Mouse (Mus musculus) forebrain, embryonic 15.5 days (tissue): ENCODE measurements around the gene Fgfr2. TPM values are rescaled to one million over a fixed set of nuclear protein-coding genes. Genes with fewer than 3 reads are reported as not detected.
A peak's percentile ranks its signal among the peaks of the same experiment; 100 is the strongest.

ENCODE experiments used
- ATAC-seq: fragments of 200-750 bp; cut with Nextera tagmentation; replicated peaks from 2 replicates; pipeline ENCODE4 v1.8.0; 2017; ENCODE audit warnings: mild to moderate bottlenecking, moderate TSS enrichment, moderate library complexity
- H3K27ac ChIP-seq: fragments of 300-500 bp; sonication (generic); replicated peaks from 2 replicates; pipeline ENCODE4 v1.5.1; 2015; ENCODE audit warnings: mild to moderate bottlenecking, inconsistent platforms
- H3K27me3 ChIP-seq: fragments of 300-500 bp; sonication (generic); 2 replicates; pipeline ENCODE4 v1.6.1; 2015; ENCODE audit warnings: inconsistent platforms
- H3K36me3 ChIP-seq: fragments of 300-500 bp; sonication (generic); 2 replicates; pipeline ENCODE4 v1.6.1; 2015; ENCODE audit warnings: mild to moderate bottlenecking, inconsistent platforms
- H3K4me1 ChIP-seq: fragments of 300-500 bp; sonication (generic); 2 replicates; pipeline ENCODE4 v1.6.1; 2015; ENCODE audit warnings: inconsistent platforms
- H3K4me2 ChIP-seq: fragments of 300-500 bp; sonication (generic); replicated peaks from 2 replicates; pipeline ENCODE4 v1.6.1; 2015; ENCODE audit warnings: mild to moderate bottlenecking, inconsistent platforms
- H3K4me3 ChIP-seq: fragments of 300-500 bp; sonication (generic); 2 replicates; pipeline ENCODE4 v1.5.1; 2015; ENCODE audit warnings: mild to moderate bottlenecking, inconsistent platforms
- H3K9ac ChIP-seq: fragments of 300-500 bp; sonication (generic); replicated peaks from 2 replicates; pipeline ENCODE4 v1.6.1; 2015; ENCODE audit warnings: mild to moderate bottlenecking, inconsistent platforms
- H3K9me3 ChIP-seq: fragments of 300-500 bp; sonication (generic); 2 replicates; pipeline ENCODE4 v1.6.1; 2016; ENCODE audit warnings: inconsistent platforms
- WGBS: fragments of 180-500 bp; shearing (Covaris S2); methylation state at CpG from one replicate; pipeline ENCODE4 v1.1.7; 2015; ENCODE audit warnings: mixed read lengths; 5-methylcytosine and 5-hydroxymethylcytosine counted together
- polyA plus RNA-seq: library from polyadenylated mRNA; unstranded; fragments of >200 nt; fragmentation: Nextera tagmentation; extraction: Ambion mirVana; gene quantifications from 2 replicates; pipeline ENCODE4 v1.2.1, GENCODE M21; 2015

Fgfr2 gene
- polyA plus RNA-seq, 1 experiment from 2014 or later = 48.1 TPM

GRCm38 (mm10) chr7:132193606-132194005 lies 929.5 kb downstream of the Fgfr2 start:
- 83% methylated on average over 2 of the region's 2 CpGs for WGBS
- no peak overlapping the region for H3K4me2 ChIP-seq
- ATAC-seq = no peak

DNA sequence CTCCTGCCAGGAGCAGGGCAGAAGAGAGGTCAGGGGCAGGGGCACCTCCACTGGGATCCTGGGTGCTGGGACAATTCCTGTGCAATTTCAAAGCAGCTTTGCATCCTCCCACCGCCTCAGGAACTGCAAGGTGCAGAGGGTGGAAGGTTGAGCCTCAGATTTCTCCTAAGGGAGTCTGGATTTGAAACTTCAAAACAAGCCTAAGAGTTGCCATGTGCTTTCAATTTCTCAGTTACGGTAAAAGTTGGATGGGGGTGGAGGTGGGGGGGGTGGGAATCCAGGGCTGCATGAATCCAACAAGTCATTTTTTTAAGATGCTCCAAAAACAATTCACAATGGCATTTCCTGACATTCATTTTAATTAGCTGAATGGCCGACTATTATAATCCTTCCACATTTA lies 935.7 kb downstream of the Fgfr2 start:
- no peaks in the 10 kb centered on the region for H3K9me3 ChIP-seq
- ATAC-seq = no peak
- no peaks in the 10 kb centered on the region for H3K36me3 ChIP-seq
- WGBS = 66% methylated on average over 3 of the region's 3 CpGs
- H3K4me1 ChIP-seq = peaks cover 17% of the 10 kb centered on the region
- H3K9ac ChIP-seq = no peak overlapping the region
- H3K27me3 ChIP-seq = no peaks in the 10 kb centered on the region
- H3K27ac ChIP-seq = no peak overlapping the region
- no peak overlapping the region for H3K4me2 ChIP-seq
- H3K4me3 ChIP-seq = no peak overlapping the region

More at GRCm38 (mm10) chr7:132193606-132194005, 929.5 kb downstream of the Fgfr2 start:
- Histone ChIP-seq H3K9me3 (no peaks in the 10 kb centered on the region), H3K27ac (no peak overlapping the region), H3K4me1 (peaks cover 11% of the 10 kb centered on the region), H3K36me3 (no peaks in the 10 kb centered on the region), H3K4me3 (no peak overlapping the region), H3K9ac (no peak overlapping the region), H3K27me3 (no peaks in the 10 kb centered on the region)

DNA sequence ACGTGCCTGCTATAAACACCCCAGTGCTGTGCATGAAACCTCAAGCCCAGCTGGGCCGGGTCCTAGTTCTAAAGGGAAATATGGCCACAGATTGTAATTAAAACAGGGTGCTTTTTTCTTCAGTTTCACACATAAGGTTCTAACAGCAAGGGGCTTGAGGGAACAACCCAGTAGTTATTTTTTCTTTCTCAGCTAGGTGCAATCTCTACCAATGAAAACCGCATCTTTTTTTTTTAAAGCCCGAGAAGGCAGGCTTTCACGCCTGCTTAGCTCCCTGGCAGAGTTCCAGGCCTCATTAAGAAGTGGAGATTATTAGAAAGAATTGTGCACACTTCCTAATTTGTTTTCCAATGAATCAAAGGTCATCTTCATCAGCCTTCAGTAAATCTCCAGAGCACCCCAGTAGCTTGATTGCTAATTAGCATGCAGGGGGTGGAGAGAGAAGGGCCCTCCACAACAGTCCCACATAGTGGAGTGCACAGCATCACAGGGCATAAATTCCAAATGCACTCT lies 939.2 kb downstream of the Fgfr2 start:
- H3K4me1 ChIP-seq = peaks cover 21% of the 10 kb centered on the region

GRCm38 (mm10) chr7:132181586-132182198 lies 941.5 kb downstream of the Fgfr2 start:
- Histone ChIP-seq H3K4me3 (no peak overlapping the region), H3K27me3 (no peaks in the 10 kb centered on the region), H3K4me1 (peaks cover 21% of the 10 kb centered on the region), H3K4me2 (no peak overlapping the region), H3K27ac (no peak overlapping the region), H3K36me3 (no peaks in the 10 kb centered on the region), H3K9ac (no peak overlapping the region), H3K9me3 (no peaks in the 10 kb centered on the region)
- WGBS = 94% methylated on average over 4 of the region's 4 CpGs
- no peak for ATAC-seq

More for the DNA sequence above, 939.2 kb downstream of the Fgfr2 start:
- peak overlapping the region; percentile 80 for H3K27ac ChIP-seq
- WGBS = 3% methylated on average over 5 of the region's 5 CpGs
- no peak overlapping the region for H3K4me3 ChIP-seq
- no peak overlapping the region for H3K9ac ChIP-seq
- no peaks in the 10 kb centered on the region for H3K9me3 ChIP-seq
- H3K36me3 ChIP-seq = no peaks in the 10 kb centered on the region
- H3K27me3 ChIP-seq = no peaks in the 10 kb centered on the region
- no peak overlapping the region for H3K4me2 ChIP-seq
- ATAC-seq = peak; percentile 92

- H3K27ac ChIP-seq = no peak overlapping the region
- 61% methylated on average over 3 of the region's 3 CpGs for WGBS
- no peak overlapping the region for H3K9ac ChIP-seq
- no peak for ATAC-seq
- H3K36me3 ChIP-seq = no peaks in the 10 kb centered on the region
- peaks cover 21% of the 10 kb centered on the region for H3K4me1 ChIP-seq
- no peak overlapping the region for H3K4me2 ChIP-seq
- no peak overlapping the region for H3K4me3 ChIP-seq
- no peaks in the 10 kb centered on the region for H3K9me3 ChIP-seq
- H3K27me3 ChIP-seq = no peaks in the 10 kb centered on the region
Measured at GRCm38 (mm10) chr7:132181042-132181441, 942.1 kb downstream of the Fgfr2 start.

- H3K4me2 ChIP-seq = no peak overlapping the region
- H3K27me3 ChIP-seq = no peaks in the 10 kb centered on the region
- H3K9me3 ChIP-seq = no peaks in the 10 kb centered on the region
- H3K9ac ChIP-seq = no peak overlapping the region
- H3K4me3 ChIP-seq = no peak overlapping the region
- no peak overlapping the region for H3K27ac ChIP-seq
- no peaks in the 10 kb centered on the region for H3K36me3 ChIP-seq
- WGBS = 41% methylated on average over 1 of the region's 1 CpGs
- ATAC-seq = no peak
- H3K4me1 ChIP-seq = peaks cover 16% of the 10 kb centered on the region
Measured at GRCm38 (mm10) chr7:132179049-132179448, 944.1 kb downstream of the Fgfr2 start.

GRCm38 (mm10) chr7:132174787-132175186 lies 948.4 kb downstream of the Fgfr2 start:
- ATAC-seq = no peak
- WGBS = 57% methylated on average over 5 of the region's 5 CpGs
- Histone ChIP-seq H3K9ac (no peak overlapping the region), H3K4me3 (no peak overlapping the region), H3K27ac (peak overlapping the region; percentile 51; the same call in 1 of the 2 replicates), H3K9me3 (no peaks in the 10 kb centered on the region), H3K4me2 (no peak overlapping the region), H3K36me3 (no peaks in the 10 kb centered on the region), H3K4me1 (peaks cover 16% of the 10 kb centered on the region), H3K27me3 (no peaks in the 10 kb centered on the region)

- peak overlapping the region; percentile 51 for H3K27ac ChIP-seq
- ATAC-seq = no peak
Measured at GRCm38 (mm10) chr7:132174296-132174695, 948.9 kb downstream of the Fgfr2 start.

GRCm38 (mm10) chr7:132172220-132172619 lies 950.9 kb downstream of the Fgfr2 start:
- no peak overlapping the region for H3K4me2 ChIP-seq
- H3K36me3 ChIP-seq = no peaks in the 10 kb centered on the region
- H3K4me3 ChIP-seq = no peak overlapping the region
- WGBS = 49% methylated on average over 5 of the region's 5 CpGs
- H3K9ac ChIP-seq = no peak overlapping the region
- peaks cover 25% of the 10 kb centered on the region for H3K4me1 ChIP-seq
- ATAC-seq = no peak
- peak overlapping the region; percentile 55 for H3K27ac ChIP-seq
- H3K27me3 ChIP-seq = no peaks in the 10 kb centered on the region
- H3K9me3 ChIP-seq = no peaks in the 10 kb centered on the region

More at GRCm38 (mm10) chr7:132174296-132174695, 948.9 kb downstream of the Fgfr2 start:
- Histone ChIP-seq H3K4me1 (peaks cover 19% of the 10 kb centered on the region), H3K4me3 (no peak overlapping the region), H3K9ac (no peak overlapping the region), H3K27me3 (no peaks in the 10 kb centered on the region), H3K9me3 (no peaks in the 10 kb centered on the region), H3K36me3 (no peaks in the 10 kb centered on the region), H3K4me2 (no peak overlapping the region)
- 69% methylated on average over 2 of the region's 2 CpGs for WGBS

DNA sequence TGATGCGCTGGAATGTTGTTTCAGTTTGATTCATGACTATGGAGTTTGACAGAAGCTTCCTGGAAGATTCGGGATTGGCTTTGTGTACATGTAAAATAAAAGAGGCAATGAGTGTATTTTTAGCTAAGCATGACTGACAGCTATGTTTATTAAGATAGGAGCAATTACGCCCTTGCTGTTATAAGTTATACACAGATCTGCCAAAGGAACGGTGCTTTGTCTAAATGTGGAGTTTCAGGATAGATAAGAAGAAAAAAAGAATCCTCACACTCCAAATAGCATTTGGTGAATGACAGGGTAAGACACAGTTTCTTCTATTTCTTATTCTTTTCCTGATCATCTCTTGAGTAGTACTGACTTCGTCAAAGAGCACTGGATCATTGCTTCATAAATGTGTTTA lies 951.4 kb downstream of the Fgfr2 start:
- Histone ChIP-seq H3K4me3 (no peak overlapping the region), H3K9ac (no peak overlapping the region), H3K9me3 (no peaks in the 10 kb centered on the region), H3K36me3 (no peaks in the 10 kb centered on the region), H3K27ac (peak overlapping the region; percentile 55), H3K4me2 (no peak overlapping the region), H3K27me3 (no peaks in the 10 kb centered on the region), H3K4me1 (peaks cover 30% of the 10 kb centered on the region)
- 61% methylated on average over 5 of the region's 5 CpGs for WGBS
- no peak for ATAC-seq

DNA sequence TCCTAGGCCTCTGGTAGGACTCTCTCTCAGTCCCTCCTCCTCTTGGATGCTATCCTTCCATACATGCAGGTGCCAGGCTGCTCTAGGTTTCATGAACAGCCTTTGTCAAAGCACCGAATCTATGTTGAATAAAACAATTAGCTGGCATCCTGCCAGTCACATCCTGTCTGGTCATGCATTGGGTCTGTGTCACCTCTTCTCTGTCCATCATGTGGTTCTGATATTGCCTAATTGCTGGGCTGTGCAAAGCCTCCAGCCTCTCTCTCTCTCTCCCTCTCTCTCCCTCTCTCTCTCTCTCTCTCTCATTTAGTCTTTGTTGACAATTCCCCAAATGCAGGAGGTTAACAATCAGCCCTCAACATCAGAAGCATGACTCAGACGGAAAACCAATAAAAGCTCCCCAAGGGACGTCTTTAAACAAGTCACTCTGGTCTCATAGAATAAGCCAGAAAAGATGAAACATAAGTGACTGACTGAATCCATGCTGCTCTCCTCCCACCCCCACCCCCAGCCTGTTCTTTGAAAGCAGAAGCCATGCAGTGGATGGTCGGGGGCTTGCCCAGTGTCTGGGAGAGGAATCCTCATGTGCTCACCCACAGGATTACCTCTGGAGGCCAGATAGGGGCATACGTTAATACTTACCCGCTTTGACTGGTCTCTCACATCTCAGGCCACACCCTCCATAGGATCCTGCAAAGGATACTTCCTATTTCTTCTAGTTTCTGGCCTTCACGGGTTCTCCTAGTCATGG lies 953.6 kb downstream of the Fgfr2 start:
- no peaks in the 10 kb centered on the region for H3K36me3 ChIP-seq
- H3K9ac ChIP-seq = no peak overlapping the region
- ATAC-seq = 0 out of 2 replicates have a peak, but pooled peaks have one; percentile 23
- H3K4me1 ChIP-seq = peaks cover 34% of the 10 kb centered on the region
- no peaks in the 10 kb centered on the region for H3K27me3 ChIP-seq
- no peak overlapping the region for H3K27ac ChIP-seq
- no peak overlapping the region for H3K4me2 ChIP-seq
- no peak overlapping the region for H3K4me3 ChIP-seq
- 52% methylated on average over 7 of the region's 7 CpGs for WGBS
- H3K9me3 ChIP-seq = no peaks in the 10 kb centered on the region

- 36% methylated on average over 4 of the region's 4 CpGs for WGBS
- H3K9ac ChIP-seq = no peak overlapping the region
- no peaks in the 10 kb centered on the region for H3K9me3 ChIP-seq
- peaks cover 28% of the 10 kb centered on the region for H3K4me1 ChIP-seq
- peak; percentile 85 for ATAC-seq
- H3K27ac ChIP-seq = peak overlapping the region; percentile 16; the same call in 1 of the 2 replicates
- H3K4me2 ChIP-seq = no peak overlapping the region
- H3K27me3 ChIP-seq = no peaks in the 10 kb centered on the region
- H3K4me3 ChIP-seq = no peak overlapping the region
- no peaks in the 10 kb centered on the region for H3K36me3 ChIP-seq
Measured at GRCm38 (mm10) chr7:132167239-132167638, 955.9 kb downstream of the Fgfr2 start.
